Mouse (Mus musculus) stomach, embryonic 14.5 days (tissue): ENCODE measurements around the gene D930048N14Rik. TPM values are rescaled to one million over a fixed set of nuclear protein-coding genes. Genes with fewer than 3 reads are reported as not detected.

ENCODE experiments used
- ATAC-seq: fragments of 200-750 bp; cut with Nextera tagmentation; 2 replicates; pipeline ENCODE4 v1.8.0; 2017; ENCODE audit warnings: low read depth, moderate TSS enrichment; ENCODE audit not compliant: insufficient number of reproducible peaks, insufficient read depth, low FRiP score
- H3K27ac ChIP-seq: fragments of 300-500 bp; sonication (generic); 2 replicates; pipeline ENCODE4 v1.5.1; 2014; ENCODE audit warnings: mild to moderate bottlenecking, low read length, moderate library complexity, mixed read lengths
- H3K27me3 ChIP-seq: fragments of 300-500 bp; sonication (generic); 2 replicates; pipeline ENCODE4 v1.6.1; 2014; ENCODE audit warnings: low read length, control low read depth, mixed read lengths; ENCODE audit not compliant: control insufficient read depth, insufficient read depth
- H3K36me3 ChIP-seq: fragments of 300-500 bp; sonication (generic); 2 replicates; pipeline ENCODE4 v1.6.1; 2014; ENCODE audit warnings: mild to moderate bottlenecking, control low read depth, low read length, moderate library complexity, mixed read lengths; ENCODE audit not compliant: control insufficient read depth, insufficient read depth
- H3K4me1 ChIP-seq: fragments of 300-500 bp; sonication (generic); 2 replicates; pipeline ENCODE4 v1.6.1; 2014; ENCODE audit warnings: low read length, control low read depth, mixed read lengths; ENCODE audit not compliant: control insufficient read depth, insufficient read depth
- H3K4me2 ChIP-seq: fragments of 300-500 bp; sonication (generic); replicated peaks from 2 replicates; pipeline ENCODE4 v1.6.1; 2014; ENCODE audit warnings: low read depth, low read length, control low read depth
- H3K4me3 ChIP-seq: fragments of 300-500 bp; sonication (generic); 2 replicates; pipeline ENCODE4 v1.5.1; 2014; ENCODE audit warnings: low read depth, low read length, control low read depth
- H3K9ac ChIP-seq: fragments of 300-500 bp; sonication (generic); replicated peaks from 2 replicates; pipeline ENCODE4 v1.6.1; 2014; ENCODE audit warnings: low read depth, mild to moderate bottlenecking, control low read depth, low read length, moderate library complexity, mixed read lengths
- H3K9me3 ChIP-seq: fragments of 300-500 bp; sonication (generic); 2 replicates; pipeline ENCODE4 v1.6.1; 2016; ENCODE audit warnings: low read depth, low read length, control low read depth; ENCODE audit not compliant: control insufficient read depth
- WGBS: fragments of 180-500 bp; shearing (Covaris S2); extraction: QIAGEN DNeasy Blood & Tissue Kit; methylation state at CpG from one replicate; pipeline ENCODE4 v1.1.7; 2014; 5-methylcytosine and 5-hydroxymethylcytosine counted together
- polyA plus RNA-seq: library from polyadenylated mRNA; unstranded; fragments of >200 nt; fragmentation: Nextera tagmentation; extraction: Ambion mirVana; gene quantifications from 2 replicates; pipeline ENCODE4 v1.2.1, GENCODE M21; 2014

Gene D930048N14Rik
- polyA plus RNA-seq, 1 experiment from 2014 or later, result 5.2 TPM

GRCm38 (mm10) chr11:51643761-51644160 lies 7.0 kb upstream of the D930048N14Rik start:
- 51% methylated on average over 15 of the region's 15 CpGs for whole genome bisulfite sequencing
- H3K27ac ChIP-seq, result no peak overlapping the region
- no peaks in the 10 kb centered on the region for H3K27me3 ChIP-seq
- H3K9me3 ChIP-seq, result no peaks in the 10 kb centered on the region
- H3K9ac ChIP-seq, result no peak overlapping the region
- no peak for ATAC-seq
- no peak overlapping the region for H3K4me2 ChIP-seq
- no peaks in the 10 kb centered on the region; the same call in 1 of the 2 replicates for H3K36me3 ChIP-seq
- peaks cover 7% of the 10 kb centered on the region for H3K4me1 ChIP-seq
- no peak overlapping the region for H3K4me3 ChIP-seq

DNA sequence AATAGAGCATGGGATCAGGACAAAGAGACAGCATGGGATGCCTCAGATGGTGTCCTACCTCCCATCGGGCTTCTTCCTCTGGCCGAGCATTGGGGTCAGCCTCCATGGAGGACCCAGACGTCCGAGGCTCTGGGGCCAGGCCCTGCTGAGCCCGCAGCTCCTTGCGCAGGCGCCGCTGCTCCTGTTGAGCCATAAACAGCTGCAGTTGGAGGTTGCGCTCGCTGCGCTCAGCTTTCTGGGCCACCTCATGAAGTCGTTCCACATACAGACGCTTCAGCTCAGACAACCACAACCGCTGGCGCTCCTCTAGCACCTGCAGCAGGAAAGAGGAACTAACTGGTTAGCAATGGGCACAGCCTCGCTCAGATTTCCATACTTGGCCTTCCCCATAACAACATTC lies 6.5 kb upstream of the D930048N14Rik start:
- H3K9ac ChIP-seq, result no peak overlapping the region
- no peak overlapping the region for H3K27ac ChIP-seq
- H3K4me2 ChIP-seq, result no peak overlapping the region
- H3K4me3 ChIP-seq, result no peak overlapping the region
- no peak for ATAC-seq
- no peaks in the 10 kb centered on the region for H3K9me3 ChIP-seq
- peaks cover 10% of the 10 kb centered on the region for H3K4me1 ChIP-seq
- H3K36me3 ChIP-seq, result no peaks in the 10 kb centered on the region; the same call in 1 of the 2 replicates
- 89% methylated on average over 16 of the region's 16 CpGs for WGBS
- H3K27me3 ChIP-seq, result no peaks in the 10 kb centered on the region

DNA sequence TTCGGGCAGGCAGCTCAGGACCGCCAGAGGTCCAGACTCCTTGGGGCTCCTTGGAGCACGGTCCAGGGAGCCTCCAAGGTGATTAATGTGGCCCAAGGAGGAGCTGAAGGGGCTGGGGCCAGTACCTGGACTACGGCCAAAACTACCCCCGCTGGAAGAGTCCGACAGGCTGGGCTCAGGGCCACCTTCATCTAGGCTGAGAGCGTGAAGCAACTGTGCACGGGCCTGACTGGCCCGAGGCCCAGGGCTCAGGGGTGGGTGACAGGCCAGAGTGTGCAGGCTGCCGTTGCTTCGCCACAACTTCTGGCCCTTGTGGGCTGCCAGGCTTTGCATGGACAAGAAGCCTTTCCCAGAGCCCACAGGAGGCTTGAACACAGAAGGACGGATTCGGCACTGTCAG lies 5.5 kb upstream of the D930048N14Rik start:
- Histone ChIP-seq H3K27me3 (no peaks in the 10 kb centered on the region), H3K27ac (no peak overlapping the region; the same call in 1 of the 2 replicates), H3K9ac (0 out of 2 replicates have a peak overlapping the region, but pooled peaks have one; percentile 3), H3K9me3 (no peaks in the 10 kb centered on the region), H3K4me2 (no peak overlapping the region), H3K36me3 (no peaks in the 10 kb centered on the region; the same call in 1 of the 2 replicates), H3K4me1 (peaks cover 14% of the 10 kb centered on the region), H3K4me3 (no peak overlapping the region)
- 67% methylated on average over 13 of the region's 13 CpGs for WGBS
- no peak for ATAC-seq

GRCm38 (mm10) chr11:51646245-51646644 lies 4.5 kb upstream of the D930048N14Rik start:
- H3K9me3 ChIP-seq, result no peaks in the 10 kb centered on the region
- 75% methylated on average over 7 of the region's 7 CpGs for WGBS
- no peaks in the 10 kb centered on the region; the same call in 1 of the 2 replicates for H3K36me3 ChIP-seq
- H3K27ac ChIP-seq, result peak overlapping the region; percentile 39; the same call in 1 of the 2 replicates
- no peak for ATAC-seq
- H3K27me3 ChIP-seq, result no peaks in the 10 kb centered on the region
- H3K4me1 ChIP-seq, result peaks cover 14% of the 10 kb centered on the region
- H3K4me3 ChIP-seq, result no peak overlapping the region
- no peak overlapping the region for H3K9ac ChIP-seq
- H3K4me2 ChIP-seq, result no peak overlapping the region

GRCm38 (mm10) chr11:51646751-51647667 lies 3.7 kb upstream of the D930048N14Rik start:
- Histone ChIP-seq H3K36me3 (no peaks in the 10 kb centered on the region; the same call in 1 of the 2 replicates), H3K4me2 (no peak overlapping the region), H3K9me3 (no peaks in the 10 kb centered on the region), H3K9ac (no peak overlapping the region), H3K4me3 (no peak overlapping the region), H3K27ac (peak overlapping the region; percentile 49; the same call in 1 of the 2 replicates), H3K27me3 (no peaks in the 10 kb centered on the region), H3K4me1 (peaks cover 14% of the 10 kb centered on the region)
- WGBS, result 66% methylated on average over 15 of the region's 15 CpGs
- ATAC-seq, result no peak

DNA sequence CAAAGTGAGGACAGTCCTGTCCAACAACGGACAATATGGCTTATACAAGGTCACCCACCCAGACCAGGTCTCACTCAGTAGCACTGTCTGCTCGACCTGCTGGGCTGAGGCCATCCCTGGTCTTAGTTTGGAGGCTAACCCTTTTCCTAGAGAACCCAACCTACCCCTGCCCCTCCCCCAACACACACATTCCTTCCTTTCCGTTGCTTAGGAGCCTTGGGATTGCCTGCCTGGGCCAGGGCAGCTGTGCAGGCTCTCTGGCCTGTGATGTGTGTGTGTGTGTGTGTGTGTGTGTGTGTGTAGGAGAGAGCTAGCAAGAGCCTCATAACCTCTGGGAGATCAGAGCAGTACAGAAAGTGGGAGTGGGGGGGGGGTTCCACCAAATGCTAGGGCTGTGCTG lies 2.2 kb upstream of the D930048N14Rik start:
- H3K4me1 ChIP-seq, result peaks cover 14% of the 10 kb centered on the region

DNA sequence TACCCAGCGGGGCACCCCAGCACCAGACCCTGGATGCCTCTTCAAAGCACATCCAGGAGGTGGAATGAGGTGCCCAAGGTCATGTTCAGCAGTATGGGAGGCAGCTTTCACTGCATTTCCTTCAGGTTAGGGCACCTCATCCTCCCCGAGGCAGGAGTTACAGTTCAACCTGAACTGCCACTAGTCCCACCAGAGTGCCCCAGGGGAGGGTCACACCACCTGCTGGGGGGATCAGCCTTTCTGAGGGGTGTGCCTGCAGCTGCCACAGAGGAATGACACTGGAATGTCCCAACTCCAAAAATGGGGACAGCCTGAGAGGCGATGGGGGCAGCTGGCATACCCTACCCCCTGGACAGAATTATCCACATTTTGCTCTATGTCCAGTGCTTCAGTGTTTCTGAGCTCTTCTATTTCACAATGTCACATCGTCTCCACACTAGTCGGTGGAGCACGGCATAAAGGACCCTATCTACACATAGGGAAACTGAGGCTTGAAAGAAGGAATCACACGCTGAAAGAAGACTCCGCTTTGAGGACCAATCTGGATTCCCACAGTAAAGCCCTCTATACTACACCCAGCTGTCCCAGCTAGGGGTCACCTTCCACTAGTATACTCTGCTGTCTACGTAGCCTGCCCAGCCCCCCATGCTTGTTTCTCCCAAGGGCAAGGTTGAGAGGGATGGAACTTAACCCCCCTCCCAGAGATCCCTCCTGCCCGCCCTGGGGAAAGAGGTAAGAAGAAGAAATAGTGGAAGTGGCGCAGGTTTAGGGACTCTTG lies 1.5 kb upstream of the D930048N14Rik start:
- H3K9me3 ChIP-seq, result no peaks in the 10 kb centered on the region
- WGBS, result 33% methylated on average over 11 of the region's 11 CpGs

More for the DNA sequence above, 2.2 kb upstream of the D930048N14Rik start:
- Histone ChIP-seq H3K9ac (no peak overlapping the region), H3K36me3 (no peaks in the 10 kb centered on the region; the same call in 1 of the 2 replicates), H3K9me3 (no peaks in the 10 kb centered on the region), H3K27me3 (no peaks in the 10 kb centered on the region), H3K27ac (peak overlapping the region; percentile 2; the same call in 1 of the 2 replicates), H3K4me2 (peak overlapping the region; percentile 15; the same call in 1 of the 2 replicates), H3K4me3 (peak overlapping the region; percentile 67; the same call in 1 of the 2 replicates)
- WGBS, result 32% methylated on average over 3 of the region's 3 CpGs
- ATAC-seq, result no peak

GRCm38 (mm10) chr11:51649889-51650199 lies 910 bp upstream of the D930048N14Rik start:
- peaks cover 14% of the 10 kb centered on the region for H3K4me1 ChIP-seq
- H3K27ac ChIP-seq, result peak overlapping the region; percentile 66; the same call in 1 of the 2 replicates
- 4% methylated on average over 7 of the region's 7 CpGs for WGBS

More for the DNA sequence above, 1.5 kb upstream of the D930048N14Rik start:
- Histone ChIP-seq H3K4me2 (peak overlapping the region; percentile 98), H3K36me3 (no peaks in the 10 kb centered on the region; the same call in 1 of the 2 replicates), H3K27ac (no peak overlapping the region), H3K9ac (no peak overlapping the region), H3K4me1 (peaks cover 14% of the 10 kb centered on the region), H3K27me3 (no peaks in the 10 kb centered on the region), H3K4me3 (peak overlapping the region; percentile 67; the same call in 1 of the 2 replicates)
- ATAC-seq, result no peak

More at GRCm38 (mm10) chr11:51649889-51650199, 910 bp upstream of the D930048N14Rik start:
- peak overlapping the region; percentile 67 for H3K4me3 ChIP-seq
- no peaks in the 10 kb centered on the region; the same call in 1 of the 2 replicates for H3K36me3 ChIP-seq
- no peak for ATAC-seq
- H3K27me3 ChIP-seq, result no peaks in the 10 kb centered on the region
- H3K9me3 ChIP-seq, result no peaks in the 10 kb centered on the region
- H3K4me2 ChIP-seq, result peak overlapping the region; percentile 98
- H3K9ac ChIP-seq, result peak overlapping the region; percentile 55
